Mouse (Mus musculus) brain, adult 2 months (tissue): ENCODE data around the gene Dnah1.

Experiments used
- DNase-seq: peaks from one replicate; pipeline ENCODE4 v3.0.0; 2011; ENCODE audit warnings: low read depth, low spot score

Dnah1 gene

DNA sequence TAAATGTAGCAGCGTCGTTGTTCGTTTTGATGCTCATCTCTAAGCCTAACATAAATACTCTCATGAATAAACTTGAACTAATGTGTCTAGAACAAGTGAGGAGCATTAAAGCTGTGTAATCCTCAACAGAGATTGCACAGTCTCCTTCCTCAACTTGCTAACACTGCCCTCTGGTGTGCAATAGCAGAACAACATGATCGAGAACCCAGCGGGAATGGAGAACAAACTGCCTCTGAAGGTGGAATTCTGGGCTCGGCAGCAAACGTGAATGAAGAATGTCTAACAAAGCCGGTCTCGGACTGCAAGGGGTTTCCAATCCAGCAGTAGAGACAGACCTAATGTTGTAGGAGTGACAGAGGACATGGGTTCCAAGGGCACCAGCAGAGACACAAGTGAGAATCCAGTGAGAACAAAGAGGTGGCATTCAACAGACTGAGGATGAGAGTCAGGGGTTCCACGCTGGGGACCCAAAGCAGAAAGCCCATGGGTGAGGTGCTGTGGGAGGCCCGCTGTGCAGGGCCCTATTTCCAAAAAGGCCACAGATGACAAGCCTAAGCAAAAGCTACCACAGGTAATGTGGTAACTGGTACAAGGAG is 89.6 kb downstream of the Dnah1 start:
- peak; percentile 90 for DNase-seq

DNA sequence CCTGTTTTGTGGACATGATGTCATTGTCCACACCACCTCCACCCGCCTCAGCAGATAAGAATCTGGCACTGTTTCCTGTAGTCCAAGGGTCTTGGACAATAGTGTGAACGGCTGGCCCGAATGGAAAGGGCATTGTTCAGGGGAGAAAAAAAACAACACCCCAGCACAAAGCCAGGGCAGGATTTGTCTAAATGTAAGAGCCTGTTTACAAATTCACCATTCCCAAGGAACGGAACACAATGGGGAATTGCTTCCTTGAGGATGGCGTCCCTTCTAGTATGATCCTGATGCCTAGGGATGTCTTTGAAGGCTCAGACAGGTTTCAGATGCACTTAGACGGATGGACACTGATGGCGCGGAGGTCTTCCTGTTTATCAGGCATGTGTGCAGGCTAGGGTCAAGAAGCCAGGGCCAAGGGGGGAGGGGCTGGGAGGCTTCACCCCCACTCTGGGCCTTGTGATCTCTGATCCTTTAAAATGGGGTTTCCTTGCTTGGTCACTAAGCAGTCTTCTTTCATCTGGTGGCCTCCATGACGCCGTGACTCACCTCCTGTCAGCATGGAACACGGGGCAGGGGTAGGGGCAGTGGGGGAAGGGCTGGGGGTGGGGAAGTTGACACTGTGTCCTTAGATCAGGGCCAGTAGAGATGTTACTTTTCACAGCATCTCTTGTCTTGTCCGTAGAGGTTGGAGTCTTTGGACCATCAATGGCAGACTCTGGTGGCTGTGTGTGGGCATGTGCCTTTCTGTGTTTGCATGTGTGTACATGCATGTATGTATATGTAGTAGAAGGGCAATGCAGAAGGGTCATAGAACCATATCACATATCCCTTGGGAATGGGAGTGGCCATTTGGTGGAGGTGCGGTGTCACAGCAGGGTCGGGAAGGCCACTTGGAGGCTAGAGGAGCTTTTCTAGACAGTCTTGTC is 90.4 kb downstream of the Dnah1 start:
- no peak for DNase-seq

DNA sequence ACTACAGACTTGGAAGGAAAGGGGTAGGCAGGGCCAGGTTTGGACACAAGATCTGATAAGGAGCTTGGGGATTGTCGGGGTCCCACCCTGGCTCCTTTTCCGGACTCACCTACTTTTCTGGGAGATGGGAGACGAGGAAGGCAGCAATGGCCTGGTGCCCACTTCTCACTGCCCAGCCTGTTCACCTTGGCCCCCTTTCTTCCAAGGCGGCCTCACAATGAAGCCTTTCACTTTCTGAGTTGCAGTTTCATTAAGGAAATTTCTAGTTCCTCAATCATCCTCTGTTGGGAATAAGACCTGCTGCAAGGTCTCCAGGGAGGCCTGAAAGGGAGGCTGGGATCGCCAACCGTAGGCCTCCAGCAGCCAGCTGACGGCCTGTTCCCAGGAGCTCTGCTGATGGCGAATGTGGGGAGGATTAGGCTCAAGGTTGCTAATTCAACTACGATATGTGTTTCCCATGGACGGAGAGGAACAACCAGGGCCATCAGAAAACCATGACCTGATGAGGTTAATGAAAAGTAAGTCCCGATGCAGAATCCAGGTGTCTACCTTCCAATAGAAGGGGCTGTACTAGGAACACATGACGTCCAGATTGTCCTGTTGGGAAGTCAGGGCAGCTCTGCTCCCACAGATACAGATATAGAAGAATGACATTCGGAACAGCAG is 91.2 kb downstream of the Dnah1 start:
- DNase-seq, result no peak

DNA sequence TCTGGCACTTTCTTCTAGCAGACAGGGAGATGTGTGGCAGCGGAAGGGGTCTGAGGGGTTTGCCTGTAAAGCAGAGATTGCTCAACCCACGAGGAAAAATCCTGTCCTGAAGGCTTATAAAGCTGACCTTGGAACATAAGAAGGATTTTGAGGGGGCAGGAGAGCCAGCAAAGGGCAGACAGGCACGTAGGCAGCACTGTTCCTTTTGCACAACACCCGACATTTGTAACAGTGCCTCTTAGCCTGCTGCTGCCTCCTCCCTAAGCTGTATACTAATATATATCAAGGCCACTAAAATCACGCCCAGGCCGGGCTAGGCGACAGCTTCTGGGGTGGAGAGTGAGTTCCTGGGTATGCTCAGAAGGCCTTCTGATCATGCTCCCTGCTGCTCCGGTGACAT is 93.3 kb downstream of the Dnah1 start:
- DNase-seq, result no peak

DNA sequence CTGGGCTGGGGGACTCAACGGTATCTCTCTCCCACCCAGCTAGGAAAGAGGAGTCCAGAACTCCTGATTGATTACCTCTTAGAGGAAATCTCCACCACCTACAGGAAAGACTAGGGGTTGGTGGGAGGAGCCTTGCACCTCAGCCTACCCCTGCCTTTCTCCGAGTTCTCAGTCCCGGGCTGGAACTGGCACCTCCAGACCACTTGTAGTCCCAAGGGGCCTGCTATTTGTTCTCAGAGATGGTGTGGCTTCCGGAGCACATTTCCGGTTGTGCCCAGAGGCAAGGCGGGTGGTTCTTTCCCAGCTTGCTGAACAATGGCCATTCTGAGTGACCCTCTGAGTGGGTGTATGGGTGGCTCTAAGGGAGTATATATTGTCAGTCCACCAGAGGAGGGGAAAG is 95.5 kb downstream of the Dnah1 start:
- no peak for DNase-seq

DNA sequence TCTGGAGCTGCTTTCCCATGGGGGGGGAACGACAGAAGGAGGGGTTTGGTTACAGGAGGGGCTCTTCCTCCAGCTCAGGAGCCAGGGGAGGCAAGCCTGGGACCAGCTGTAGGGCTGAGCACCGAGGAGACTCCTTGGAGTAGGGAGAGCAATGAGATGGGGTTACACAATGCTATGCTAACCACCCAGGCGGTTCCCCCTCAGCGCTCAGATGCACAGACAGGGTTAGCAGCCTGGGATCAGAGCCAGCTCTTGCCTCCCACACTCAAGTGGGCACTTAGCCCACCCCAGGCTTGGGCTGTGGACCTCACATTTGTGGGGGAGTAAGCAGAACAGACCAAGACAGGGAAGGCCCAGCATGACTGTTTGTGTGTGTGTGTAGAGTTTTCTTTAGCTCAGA is 96.7 kb downstream of the Dnah1 start:
- DNase-seq, result peak; percentile 55

DNA sequence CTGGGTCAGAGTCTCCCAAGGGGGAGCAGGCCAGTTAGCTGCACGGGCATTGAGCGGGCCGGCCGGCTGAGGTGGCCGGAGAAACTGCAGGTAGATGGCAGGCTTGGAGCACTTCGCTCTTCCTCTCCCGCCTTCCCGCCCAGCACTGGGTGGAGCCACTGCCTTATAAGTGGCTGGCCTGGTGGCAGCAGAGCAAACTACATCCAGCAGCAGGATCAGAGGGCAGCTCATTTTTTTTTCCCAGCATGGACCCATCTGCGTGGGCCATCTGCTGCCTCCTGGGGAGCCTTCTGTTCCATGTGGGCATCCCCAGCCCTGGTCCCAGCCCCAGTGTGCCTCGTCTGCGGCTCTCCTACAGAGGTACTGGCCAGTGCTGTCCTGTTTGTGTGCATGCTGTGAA is 106.0 kb downstream of the Dnah1 start, which contains the start of gene Sema3g:
Gene Sema3g, plus strand, starts transcription at position 195 of the 400 bp plus-strand sequence.
- DNase-seq, result peak; percentile 89

DNA sequence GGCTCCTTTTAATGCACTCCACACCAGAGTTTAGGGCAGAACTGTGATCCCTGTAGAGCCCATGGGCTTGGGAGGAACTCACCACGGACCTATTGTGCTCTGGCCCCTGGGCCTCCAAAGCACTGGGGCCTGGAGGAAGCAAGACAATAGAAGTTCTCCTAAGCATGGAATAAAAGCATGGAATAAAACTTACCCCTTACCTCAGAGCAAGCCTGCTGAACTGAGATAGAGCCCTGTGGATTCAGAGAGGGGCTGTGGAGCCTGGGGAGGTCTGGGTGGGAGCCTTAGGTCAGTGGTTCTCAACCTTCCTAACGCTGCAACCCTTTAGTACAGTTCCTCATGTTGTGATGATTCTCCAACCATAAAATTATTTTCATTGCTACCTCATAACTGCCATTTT is 106.8 kb downstream of the Dnah1 start, which contains the start of gene Nisch:
Gene Nisch, minus strand, starts transcription at position 101 of the 400 bp plus-strand sequence.
- no peak for DNase-seq

DNA sequence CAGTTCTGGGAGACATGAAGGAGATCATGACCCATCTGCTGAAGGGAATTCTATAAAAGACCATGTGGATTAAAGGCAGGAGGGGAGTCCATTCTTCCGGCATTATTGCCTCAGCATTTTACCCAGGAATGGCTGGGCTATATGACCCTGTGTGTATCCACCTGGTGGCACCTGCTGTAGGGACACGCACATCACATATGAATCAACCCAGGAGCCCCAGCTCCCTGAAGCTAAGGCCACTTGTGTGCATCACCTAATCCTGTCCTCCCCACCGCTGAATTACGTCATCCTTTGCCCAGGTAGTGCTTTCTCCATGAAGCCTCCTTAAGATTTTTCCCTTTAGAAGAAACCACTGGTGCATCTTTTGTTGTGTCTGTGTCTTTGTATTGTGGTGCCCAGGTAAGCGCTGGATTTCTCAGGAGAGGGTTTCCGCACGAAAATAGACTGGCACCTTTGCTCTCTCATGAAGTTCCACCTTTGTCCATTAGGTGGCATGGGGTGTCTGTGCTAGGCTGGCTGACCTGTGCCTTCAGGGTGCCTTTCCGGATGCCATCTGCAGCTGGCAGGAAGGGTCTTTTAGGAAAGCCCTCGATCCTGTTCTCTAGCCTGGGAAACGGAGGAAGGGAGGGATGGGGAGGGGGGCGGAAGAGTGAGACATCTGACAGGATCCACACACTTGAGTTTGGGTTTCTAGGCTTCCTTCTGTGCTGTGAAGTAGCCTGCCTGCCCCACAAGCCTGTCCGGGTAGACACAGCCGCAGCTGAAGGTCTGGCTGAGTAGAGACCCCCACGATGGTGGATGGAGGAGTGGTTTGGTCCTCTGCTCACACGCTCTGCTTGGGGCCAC is 108.3 kb downstream of the Dnah1 start:
- peak; percentile 83 for DNase-seq

DNA sequence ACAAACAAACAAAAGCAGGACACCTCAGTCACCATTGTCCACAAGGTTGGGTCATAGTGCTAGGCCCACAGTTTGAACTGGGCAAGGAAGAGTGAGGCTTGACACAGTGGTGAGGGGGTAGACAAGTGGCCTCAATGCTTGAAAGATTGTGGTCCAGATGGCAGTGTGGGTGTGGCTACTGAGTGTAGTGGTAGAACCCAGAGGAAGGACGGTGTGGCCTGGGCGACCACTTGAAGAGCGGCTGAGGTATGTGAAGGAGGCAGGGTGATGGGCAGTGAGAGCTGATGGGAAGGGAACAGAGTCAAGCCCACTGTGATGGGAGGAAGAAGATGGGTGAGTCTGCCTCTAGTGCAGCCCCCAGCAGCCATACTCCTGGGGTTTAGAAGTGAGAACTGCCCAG is 109.0 kb downstream of the Dnah1 start:
- DNase-seq, result no peak

DNA sequence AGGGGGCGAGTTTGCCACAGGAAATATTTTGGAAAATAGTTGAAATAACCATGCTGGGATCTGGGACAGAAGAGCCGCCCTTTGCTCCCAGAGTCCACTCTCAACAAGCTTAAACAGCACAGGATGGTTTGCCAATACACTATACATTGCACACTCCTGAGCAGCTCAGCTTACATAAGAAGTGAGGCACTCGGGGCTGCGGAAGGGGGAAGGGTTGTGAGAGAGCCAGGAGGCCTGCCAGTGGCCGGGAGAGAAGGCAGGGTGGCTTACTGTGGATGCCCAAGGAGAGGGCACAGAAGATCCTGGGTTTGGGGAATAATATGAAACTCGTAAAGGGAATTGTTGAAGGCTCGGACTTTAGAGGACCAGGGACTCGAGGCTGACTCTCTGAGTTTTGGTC is 109.8 kb downstream of the Dnah1 start:
- DNase-seq, result peak; percentile 23

DNA sequence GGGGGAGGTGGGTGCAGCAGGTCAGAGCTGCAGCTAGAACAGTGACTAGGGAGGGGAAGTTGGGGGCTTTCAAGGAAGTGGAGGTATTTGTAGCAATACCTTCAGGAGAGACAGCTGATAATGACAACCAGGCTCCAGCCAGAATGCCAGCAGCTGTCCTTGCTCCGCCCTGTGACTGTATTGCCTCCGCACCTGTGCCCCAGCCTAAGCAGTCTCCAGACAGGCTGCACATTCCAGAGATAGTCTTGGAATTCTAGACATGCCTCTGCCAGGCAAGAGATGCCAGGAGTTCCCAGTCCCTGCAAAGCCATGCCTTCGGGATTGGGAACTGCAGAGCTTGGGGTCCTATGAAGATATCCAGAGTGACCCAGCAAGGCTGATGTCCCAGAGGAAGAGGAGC is 111.2 kb downstream of the Dnah1 start:
- no peak for DNase-seq

DNA sequence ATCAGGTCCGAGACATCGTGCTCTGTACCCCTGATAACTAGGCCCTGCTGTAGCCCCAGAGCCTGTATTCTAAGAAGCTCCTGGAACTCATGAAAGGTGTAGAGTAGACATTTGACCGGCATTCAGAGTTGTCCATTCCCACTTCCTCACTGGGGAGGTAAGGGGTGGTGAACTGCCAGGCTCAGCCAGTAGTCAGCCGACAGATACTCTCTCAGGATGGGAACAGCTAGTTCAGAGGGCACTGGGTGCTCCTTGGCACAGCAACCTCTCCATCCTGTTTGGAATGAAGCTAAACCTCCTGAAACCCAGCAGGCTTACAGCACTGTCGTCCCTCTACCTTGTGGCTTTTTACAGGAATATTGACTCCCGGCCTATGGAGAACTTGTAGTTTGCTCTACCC is 111.8 kb downstream of the Dnah1 start:
- no peak for DNase-seq
